Mouse (Mus musculus): ENCODE measurements around the gene Glra4. TPM values are rescaled to one million over a fixed set of nuclear protein-coding genes. Genes with fewer than 3 reads are reported as not detected.

Glra4 gene
- not detected in 2 replicates for total RNA-seq (2017)

DNA sequence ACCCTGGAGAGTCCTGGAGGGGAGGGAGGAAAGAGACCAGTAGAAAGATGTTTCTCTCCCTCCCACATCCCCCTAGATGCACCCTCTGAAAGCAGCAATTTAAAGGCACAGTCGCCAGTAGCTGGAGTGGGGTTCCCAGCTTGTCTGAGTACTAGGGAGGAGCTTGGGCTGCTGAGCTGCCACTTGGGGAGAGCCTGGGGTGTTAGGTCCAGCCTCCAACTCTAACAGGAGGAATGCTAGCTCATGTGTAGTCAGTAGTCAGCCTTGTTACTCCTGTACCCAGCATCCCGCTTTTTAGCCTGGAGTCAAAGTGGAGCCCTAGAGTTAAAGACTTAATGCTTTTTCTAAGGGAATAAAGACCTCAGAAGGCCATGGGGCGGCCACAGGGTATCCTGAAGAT, at the start of gene Glra4:
Gene Glra4, minus strand, starts transcription at position 101 of the 400 bp plus-strand sequence.
- no peak for ATAC-seq (ENCODE audit: extremely low read depth, insufficient number of reproducible peaks, low FRiP score, poor library complexity, severe bottlenecking)

DNA sequence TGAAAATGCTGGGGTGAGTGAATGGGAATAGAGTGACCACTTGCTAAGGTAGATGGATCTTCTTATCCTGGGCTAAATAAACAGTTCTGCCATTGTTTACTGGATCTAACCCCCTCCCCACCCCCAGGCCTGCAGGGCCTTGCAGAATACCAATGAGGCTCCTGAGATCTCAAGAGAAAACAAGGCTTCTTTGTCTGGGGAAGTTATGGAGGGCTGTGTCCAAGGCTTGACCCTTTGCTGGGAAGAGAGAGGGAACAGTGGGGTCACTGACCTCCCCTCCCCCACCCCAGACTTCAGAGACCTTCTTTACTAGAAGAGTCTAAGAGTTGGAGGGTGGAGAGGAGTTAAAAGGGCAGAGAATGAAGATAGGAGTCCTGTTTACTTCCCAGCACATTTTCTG, 48.7 kb upstream of the Glra4 start:
- no peak for ATAC-seq (ENCODE audit: extremely low read depth, insufficient number of reproducible peaks, low FRiP score, poor library complexity, severe bottlenecking)

DNA sequence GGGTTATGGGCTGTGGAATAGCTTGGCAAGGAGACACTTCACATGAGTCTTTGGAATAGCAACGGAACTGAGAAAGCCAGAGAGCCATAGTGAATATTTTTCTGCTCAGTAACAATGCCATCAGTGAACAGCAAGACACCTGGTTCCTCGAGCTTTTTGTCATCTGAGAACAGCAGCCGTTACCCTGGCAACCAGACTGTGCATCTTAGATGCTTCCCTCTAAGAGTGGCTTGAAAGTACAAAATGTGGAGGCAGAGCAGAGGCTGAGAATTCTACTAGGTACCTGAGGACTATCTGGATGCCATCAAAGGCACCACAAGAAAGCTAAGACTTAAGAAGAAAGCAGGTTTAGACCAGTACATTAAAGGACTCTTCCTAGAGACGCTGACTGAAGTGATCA, 45.1 kb upstream of the Glra4 start:
- no peak for ATAC-seq (ENCODE audit: extremely low read depth, insufficient number of reproducible peaks, low FRiP score, poor library complexity, severe bottlenecking)

DNA sequence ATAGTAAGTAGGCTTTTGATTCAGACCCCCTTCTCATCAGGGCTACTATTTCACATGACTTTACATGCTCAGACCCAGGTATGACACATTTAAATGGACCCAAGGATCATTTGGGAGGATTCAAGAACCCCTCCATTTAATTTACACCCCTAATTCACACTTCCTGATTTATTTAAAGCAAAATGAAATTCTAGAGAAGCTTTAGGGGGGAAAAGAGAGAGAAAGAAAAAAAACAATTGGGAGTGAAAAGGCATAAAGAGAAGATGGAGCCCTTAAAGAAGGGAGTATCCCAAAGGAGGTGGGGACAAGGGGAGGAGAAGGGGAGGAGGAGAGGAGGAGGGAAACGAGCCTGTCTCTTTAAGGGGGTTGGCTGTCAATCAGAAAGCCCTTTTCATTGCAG, 42.4 kb upstream of the Glra4 start, which contains the start of gene Plp1:
Gene Plp1, plus strand, starts transcription at position 301 of the 400 bp plus-strand sequence.
- ATAC-seq (ENCODE audit: extremely low read depth, insufficient number of reproducible peaks, low FRiP score, poor library complexity, severe bottlenecking), result no peak

DNA sequence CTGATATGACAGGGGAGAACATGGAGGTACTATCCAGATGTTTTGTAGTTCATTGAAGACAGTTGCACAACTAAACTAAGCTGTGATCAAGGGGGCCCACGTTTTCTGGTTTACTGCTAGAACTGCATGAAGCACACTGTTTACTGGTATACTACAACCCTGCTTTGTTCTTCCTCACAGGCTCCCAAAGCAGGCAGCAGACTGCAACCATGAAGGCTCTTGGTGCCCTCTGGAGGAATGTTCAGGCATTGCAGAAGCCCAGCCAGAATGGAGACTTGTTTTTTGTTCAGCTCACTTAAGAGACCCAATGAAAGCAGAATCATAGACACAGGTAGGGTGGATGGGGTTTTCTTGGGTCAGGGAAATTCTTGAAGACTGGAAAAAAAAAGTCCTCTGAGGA, 40.3 kb upstream of the Glra4 start:
- peak; percentile 46; the same call in 1 of the 2 replicates for ATAC-seq (ENCODE audit: extremely low read depth, insufficient number of reproducible peaks, low FRiP score, poor library complexity, severe bottlenecking)

DNA sequence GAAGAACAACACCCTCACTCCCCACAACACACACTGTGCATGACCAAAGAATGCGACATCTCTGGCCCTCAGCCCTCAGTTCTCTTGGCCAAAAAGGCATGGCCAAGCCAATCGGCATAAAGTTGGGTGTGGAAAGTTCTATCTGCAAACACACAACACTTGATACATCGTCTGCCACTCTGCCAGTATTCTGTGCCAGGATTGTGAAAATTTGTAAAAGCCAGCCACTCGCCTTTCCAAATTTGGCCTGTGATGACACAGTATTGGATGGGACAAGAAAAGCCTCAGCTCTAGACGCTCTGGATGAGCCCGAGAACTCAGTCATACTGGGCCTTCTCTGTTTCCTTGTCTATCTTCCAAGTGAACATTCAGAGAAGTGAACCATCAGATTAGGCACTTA, 39.8 kb upstream of the Glra4 start:
- ATAC-seq (ENCODE audit: extremely low read depth, insufficient number of reproducible peaks, low FRiP score, poor library complexity, severe bottlenecking), result no peak

DNA sequence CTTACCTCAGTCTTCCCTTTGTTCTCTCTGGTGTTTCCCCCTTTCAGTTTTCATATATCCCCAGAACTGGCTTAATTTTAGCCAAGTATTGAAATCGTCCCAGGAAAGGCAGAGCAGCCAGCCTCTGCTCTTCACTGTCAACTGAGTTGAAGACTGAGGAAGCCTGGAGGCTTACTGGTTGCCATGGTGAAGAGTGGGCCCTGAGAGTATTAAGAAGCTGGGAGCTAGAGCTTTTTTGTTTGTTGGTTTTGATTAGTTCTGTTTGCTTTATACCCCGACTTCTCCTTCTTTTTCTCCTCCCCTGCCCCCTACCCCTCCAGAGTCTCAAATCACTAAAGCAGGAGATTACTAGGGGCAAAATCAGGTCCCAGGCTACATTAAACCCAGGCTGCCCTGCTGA, 17.3 kb upstream of the Glra4 start:
- no peak for ATAC-seq (ENCODE audit: extremely low read depth, insufficient number of reproducible peaks, low FRiP score, poor library complexity, severe bottlenecking)

DNA sequence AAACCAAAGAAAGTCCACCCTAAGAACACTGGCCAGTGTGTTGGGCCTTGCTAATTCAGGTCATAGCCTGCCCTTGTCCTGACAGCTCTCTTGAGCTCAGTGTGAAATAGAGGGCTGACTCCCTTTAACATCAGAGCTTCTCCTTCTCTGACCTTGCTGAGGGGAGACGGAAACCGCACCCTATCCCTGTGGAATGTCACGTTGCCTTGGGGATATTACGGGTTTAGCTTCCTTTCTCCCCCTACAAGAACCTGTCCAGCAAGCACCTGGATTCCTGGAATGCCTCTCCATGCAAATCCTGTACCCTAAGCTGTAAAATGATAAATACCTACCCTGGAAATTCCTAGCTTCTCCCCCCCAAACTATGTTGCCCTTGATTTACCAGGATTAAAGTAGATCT, 9.5 kb upstream of the Glra4 start:
- no peak for ATAC-seq (ENCODE audit: extremely low read depth, insufficient number of reproducible peaks, low FRiP score, poor library complexity, severe bottlenecking)

DNA sequence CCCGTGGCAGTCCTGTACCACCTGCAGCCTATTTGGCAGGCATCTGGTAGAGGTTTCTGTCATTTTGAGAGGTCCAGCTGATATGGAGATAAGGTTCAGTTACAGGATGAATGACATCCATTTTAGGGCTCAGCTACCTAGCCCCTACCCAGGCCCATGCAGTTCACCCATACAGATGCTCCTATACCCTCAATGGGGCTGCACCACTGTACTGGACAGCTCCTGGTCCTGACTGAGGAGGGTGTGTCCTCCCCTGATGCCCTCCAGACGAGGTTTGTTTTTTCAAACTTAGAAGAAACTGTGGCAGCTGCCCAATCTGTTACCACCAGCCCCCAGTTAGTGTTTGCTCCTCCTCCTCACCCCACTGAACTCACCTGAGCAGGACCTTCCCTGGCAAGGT, 679 bp downstream of the Glra4 start:
- no peak for ATAC-seq (ENCODE audit: extremely low read depth, insufficient number of reproducible peaks, low FRiP score, poor library complexity, severe bottlenecking)

DNA sequence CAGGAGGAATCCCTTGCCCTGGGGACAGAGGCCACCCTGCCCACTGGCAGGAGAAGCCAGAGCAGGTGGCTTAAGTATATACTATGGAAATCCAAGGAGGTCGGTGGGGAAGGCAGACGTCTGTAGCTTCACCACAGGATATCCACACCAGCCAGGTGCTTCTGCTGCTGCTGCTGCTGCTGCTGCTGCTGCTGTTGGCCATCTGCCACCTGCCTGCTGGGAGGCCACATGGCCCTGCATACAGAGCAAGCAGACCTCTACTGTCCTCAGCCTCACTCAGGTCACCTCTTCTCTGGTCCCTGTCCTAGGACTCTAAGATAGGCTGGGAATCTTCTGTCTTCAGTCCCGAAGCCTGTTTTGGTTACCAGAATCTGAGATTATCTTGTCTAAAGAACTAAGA, 1.9 kb downstream of the Glra4 start:
- ATAC-seq (ENCODE audit: extremely low read depth, insufficient number of reproducible peaks, low FRiP score, poor library complexity, severe bottlenecking), result no peak

DNA sequence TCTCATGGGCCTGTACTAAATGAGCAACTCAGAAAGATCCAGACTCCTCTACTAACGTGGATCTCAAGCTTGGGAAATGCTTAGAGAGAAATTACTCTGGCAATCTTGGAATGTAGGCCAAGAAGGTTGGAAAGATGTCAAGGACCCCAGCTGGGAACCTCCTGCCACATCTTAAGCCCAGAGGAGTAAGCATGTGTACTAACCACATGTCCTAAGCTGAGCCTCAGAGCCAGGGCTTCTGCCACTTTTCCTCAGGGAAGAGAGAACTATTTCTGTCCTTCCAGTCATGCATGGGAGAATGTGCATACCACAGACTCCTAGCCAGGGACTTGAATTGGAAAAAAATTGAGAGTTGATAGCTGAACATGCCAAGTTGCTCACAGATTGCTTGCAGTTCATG, 6.9 kb downstream of the Glra4 start:
- no peak for ATAC-seq (ENCODE audit: extremely low read depth, insufficient number of reproducible peaks, low FRiP score, poor library complexity, severe bottlenecking)

DNA sequence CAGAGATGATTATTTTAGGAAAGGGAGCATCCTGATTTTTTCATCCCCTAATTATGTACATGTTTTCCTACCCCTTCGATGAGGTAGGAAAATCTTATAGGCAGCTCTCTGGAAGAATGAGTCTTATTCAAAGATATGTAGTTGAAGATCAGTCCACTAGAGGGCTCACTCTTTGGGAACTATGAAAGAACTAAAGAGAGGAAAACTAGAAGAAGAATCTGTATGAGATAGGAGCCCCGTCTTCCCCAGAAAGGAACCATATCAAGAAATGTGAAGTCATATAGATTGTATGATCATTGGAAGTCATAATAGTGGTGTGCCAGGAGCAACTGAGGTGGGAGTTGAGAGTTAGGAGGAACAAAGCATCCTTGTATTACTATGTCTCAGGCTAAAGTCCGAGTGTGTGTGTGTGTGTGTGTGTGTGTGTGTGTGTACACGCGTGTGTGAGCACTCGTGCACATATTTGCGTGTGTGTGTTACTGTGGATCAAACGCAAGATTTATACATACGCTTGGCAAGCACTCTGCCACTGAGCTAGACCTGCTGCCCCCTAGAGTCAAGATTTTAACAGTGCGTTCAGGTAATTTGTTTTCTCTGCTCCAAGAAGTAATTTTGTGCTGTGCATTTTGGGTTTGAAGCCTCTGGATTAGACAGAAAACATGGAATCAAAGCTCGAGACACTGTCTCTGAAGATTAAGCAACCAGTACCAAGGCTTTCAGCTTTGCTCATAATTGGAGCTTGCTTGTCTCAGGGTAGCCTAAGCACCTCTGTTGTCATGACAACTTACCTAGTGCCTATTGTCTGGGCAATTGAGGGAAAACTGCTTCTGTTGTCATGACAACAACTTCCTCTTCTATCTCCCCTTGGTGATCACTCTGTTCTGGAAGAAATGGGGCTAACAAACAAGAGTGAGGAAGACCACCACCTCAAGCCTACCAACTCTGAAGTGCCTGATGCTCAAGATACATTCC, 18.6 kb downstream of the Glra4 start:
- no peak for ATAC-seq (ENCODE audit: extremely low read depth, insufficient number of reproducible peaks, low FRiP score, poor library complexity, severe bottlenecking)

DNA sequence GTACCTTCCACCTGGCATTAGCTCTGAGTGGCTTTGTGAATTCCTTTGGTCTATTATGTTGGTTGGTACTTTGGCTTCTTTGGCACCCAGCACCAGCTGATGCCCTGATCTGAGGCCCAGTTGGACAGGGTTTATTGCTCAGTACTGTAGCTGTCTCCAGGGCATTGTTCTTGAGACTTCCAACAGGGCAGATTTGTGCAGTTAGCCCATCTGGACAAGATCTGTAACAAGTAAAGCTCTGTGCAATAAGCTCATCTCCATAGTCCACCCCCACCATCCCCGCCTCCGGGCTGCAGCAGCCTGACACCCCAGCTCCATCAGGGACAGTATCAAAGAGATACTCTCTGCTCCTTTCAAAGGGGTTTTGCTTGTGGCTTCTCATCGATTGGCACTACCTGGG, 24.5 kb downstream of the Glra4 start:
- no peak for ATAC-seq (ENCODE audit: extremely low read depth, insufficient number of reproducible peaks, low FRiP score, poor library complexity, severe bottlenecking)

DNA sequence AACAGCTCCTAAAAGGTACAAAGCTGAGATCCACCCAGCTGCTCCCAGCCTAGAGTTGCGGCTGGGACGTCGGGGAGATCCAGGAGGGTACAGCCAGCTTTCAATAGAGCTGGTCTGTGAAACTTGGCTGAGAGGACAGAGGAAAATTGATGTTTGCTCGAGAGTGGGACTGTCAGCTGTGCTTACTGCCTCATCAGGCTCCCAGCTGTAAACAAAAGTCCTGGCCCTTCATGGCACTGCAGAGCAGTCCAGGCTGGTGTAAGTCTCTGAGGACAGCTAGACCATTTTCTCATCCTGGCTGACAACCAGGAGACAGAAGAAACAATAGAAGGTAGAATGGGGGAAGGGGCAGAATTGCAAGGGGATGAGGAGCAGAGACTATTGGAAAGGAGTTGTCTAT, 30.6 kb downstream of the Glra4 start:
- ATAC-seq (ENCODE audit: extremely low read depth, insufficient number of reproducible peaks, low FRiP score, poor library complexity, severe bottlenecking), result no peak

DNA sequence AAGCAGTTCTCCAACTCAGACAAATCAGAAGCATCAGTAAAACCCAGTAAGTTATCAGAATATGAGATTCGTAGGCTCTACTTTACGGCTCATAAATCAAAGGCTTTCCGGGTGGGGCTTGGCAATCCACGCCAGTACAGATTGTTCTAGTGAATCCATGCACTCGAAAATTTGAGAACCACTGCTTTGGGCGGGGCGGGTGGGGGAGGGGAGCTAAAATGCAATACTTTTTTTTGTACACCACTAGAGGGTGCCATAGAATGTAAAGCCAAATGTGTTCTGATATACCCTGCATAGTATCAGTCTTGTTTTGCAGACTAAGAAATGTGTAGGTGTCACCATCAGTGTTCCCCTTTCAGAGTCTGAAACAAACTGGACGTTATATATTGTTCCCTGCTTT, 35.3 kb downstream of the Glra4 start:
- ATAC-seq (ENCODE audit: extremely low read depth, insufficient number of reproducible peaks, low FRiP score, poor library complexity, severe bottlenecking), result no peak

DNA sequence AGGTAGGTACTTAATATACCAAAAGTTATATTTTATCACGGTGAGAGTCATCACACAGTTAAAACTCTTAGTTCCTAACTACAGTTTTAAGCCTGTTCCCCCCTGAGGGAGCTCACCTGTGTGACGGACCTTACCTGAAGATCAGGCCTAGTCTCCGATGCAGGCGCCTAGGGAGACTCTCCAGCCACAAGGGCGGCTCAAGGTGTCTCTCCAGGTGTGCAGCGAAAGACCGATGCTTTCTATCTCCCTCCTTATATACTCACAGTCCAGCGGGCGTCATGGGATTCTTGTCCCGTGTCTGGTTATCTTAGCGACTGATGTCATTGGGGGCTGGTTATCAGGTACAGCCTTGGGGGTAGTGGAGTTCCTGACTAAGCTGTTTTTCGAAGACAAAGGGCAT, 36.5 kb downstream of the Glra4 start, which contains the start of gene Morf4l2:
Gene Morf4l2, minus strand, starts transcription at position 232 of the 400 bp plus-strand sequence.
- ATAC-seq (ENCODE audit: extremely low read depth, insufficient number of reproducible peaks, low FRiP score, poor library complexity, severe bottlenecking), result no peak

DNA sequence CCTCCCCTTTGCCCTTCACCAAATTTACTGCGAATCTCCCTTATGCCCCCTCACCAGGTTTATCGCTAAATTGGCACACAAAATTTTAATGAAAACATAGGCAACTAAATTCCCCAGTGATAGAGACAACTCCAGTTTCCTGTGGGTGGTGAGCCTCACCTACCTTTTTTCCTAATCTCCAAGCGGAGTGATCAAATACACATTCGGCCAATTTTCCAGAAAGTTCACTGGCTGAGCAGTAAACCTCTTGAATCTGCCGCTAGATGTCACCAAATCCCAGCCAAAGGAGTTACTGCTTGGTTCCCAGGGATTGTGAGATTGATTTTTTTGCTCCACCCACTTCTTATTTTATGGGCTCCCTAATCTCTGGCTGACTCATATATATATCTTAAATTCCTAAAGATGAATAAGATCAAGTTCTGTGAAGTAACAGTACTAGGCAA, 37.3 kb downstream of the Glra4 start:
- ATAC-seq (ENCODE audit: extremely low read depth, insufficient number of reproducible peaks, low FRiP score, poor library complexity, severe bottlenecking), result no peak

DNA sequence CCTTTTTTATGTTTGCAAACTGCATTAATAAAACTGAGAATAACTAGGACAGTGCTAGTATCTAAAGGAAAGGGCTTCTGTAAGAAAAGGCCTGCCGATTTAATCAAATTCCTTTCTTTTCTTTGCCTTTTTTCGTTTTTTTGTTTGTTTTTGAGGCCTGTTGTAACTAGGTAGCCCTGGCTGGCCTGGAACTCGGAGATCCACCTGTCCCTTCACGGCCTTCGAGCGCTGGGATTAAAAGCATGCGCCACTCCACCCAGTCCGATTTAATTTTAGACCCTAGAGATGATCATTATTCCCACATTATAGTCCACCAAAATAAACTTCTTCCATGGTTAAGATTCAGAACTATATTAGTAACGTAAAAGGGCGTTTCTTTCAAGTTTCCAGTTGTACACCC, 37.7 kb downstream of the Glra4 start:
- ATAC-seq (ENCODE audit: extremely low read depth, insufficient number of reproducible peaks, low FRiP score, poor library complexity, severe bottlenecking), result no peak

DNA sequence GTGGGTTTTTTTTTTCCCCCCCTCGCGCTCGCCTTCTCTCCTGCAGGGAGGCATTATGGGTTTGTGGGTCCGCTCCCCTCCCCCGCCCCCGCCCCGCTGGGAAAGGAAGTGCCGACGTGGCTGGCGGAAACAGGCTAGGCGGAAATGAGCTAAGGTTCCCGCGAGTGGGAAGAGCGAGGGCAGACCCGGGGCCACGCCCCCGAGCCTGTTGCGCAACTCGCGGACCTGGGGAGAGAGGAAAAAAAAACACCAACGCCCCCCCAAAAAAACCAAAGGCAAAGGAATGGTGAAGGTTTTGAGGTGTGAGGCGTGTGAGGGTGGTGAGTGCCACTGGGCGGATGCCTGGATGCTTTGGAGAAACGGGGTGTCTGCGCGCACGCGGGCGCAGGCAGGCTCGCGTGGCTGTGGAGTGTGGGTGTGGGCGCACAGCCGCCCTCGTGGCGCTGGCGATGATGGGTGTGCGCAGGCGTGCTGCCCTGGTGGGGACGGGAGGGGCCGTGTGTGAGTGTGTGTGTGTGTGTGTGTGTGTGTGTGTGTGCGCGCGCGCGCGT, 38.2 kb downstream of the Glra4 start:
- ATAC-seq (ENCODE audit: extremely low read depth, insufficient number of reproducible peaks, low FRiP score, poor library complexity, severe bottlenecking), result peak; percentile 28
